Mouse (Mus musculus): ENCODE data around the gene Nfxl1.
"Not testable (repeated sequence)": the region's sequence is repeated elsewhere in the genome, so short reads cannot be mapped to it uniquely, and the experiment has no call there.

DNA sequence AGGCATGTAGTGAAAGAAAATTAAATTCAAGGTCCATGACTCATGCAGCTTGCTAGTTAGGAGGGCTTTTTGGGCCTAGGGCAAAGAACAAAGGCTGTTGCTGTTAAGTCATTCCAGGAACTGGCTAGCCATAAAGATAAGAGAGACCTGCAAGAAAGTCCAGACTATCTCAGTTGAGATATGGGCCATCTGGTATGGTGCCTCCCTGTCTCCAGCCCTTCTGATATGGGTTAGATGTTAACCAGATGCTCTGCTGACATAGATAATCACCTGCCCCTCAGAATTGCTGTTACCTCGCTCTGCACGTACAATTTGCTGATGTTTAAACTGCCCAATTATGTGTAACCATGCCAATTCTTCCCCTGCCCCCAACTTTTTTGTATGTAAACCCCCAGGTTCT, 3.7 kb upstream of the Nfxl1 start:
- not testable (repeated sequence) for TF ChIP-seq CTCF, EP300 (IDR thresholded peaks at IDR 0.05; ENCODE audit: low read depth)

Measured in heart, postnatal 0 days (tissue).